Mouse (Mus musculus) natural killer cell, adult 2 months (primary cell): ENCODE measurements at regions not wholly inside any gene's neighbourhood (a gene's known extent, or its start where the extent isn't known, plus 50 kb on each side); places are given as distances from the start of the nearest gene placed in this dataset.

Source experiments
- DNase-seq, 2 experiments: peaks; one replicate each; pipeline ENCODE4 v3.0.0; 2022; ENCODE audit warnings: low spot score in 2 of 2

DNA sequence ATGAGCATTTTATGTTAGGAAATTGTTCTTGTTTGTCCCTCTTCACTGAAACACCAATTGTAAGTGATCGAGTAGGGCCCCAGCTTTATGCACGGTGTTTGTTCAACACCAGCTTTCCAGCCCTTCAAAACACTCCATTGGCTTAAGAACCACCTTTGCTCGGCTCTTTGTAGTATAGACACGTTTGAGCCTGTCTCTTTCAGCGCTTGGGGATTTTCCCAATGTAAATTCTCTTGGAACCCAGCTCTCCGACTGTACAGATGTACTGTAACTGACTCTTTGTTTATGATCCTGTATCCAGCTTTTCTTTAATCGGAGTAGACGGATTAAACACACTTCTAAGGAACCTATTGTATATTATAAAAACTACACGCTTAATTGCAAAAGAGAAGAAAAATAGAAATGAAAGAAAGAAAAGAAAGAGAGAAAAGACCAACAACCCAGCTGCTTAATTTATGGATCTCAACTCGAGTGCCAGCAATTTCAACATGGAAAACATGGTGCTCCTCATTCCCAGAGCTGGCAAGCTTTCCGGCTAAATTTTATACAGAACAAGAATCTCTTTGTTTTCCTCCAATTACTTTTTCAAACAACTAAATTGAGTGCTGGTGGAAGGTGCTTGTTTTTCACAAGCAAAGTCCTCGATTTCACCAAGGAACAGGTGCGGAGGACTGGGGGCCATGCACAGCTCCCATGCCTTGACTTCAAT lies 430.4 kb downstream of the Adgrl2 start:
- DNase-seq, result no peak

DNA sequence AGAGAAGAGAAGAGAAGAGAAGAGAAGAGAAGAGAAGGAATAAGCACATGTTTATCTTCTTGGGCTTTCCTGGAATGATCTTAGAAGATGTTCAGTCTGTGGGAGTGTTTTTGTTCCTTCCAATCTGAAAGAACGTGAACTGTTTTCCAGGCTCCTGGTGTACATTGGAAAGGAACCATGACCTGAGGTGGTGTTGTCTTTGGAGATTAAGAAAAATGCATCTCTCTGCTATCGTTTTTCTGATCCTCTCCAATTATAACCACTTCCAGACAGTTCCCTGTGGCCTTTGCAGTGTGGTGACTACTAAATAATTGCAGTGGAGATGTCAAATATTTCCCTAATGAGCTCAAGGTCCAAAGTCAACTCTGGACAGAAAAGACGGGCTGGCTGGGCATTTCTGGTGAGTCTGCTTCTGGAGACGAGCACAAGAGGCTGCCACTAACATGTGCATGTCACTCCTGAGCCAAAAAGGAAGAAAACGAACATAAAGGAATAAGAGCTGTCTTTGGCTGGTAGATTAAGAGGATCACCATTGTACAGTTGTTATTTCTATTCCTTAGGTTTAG lies 431.7 kb downstream of the Adgrl2 start:
- DNase-seq, result no peak

GRCm38 (mm10) chr3:148555324-148555723 lies 435.0 kb downstream of the Adgrl2 start:
- no peak for DNase-seq

GRCm38 (mm10) chr3:148550716-148551115 lies 439.6 kb downstream of the Adgrl2 start:
- no peak for DNase-seq

GRCm38 (mm10) chr3:148544929-148545328 lies 445.4 kb downstream of the Adgrl2 start:
- no peak for DNase-seq

DNA sequence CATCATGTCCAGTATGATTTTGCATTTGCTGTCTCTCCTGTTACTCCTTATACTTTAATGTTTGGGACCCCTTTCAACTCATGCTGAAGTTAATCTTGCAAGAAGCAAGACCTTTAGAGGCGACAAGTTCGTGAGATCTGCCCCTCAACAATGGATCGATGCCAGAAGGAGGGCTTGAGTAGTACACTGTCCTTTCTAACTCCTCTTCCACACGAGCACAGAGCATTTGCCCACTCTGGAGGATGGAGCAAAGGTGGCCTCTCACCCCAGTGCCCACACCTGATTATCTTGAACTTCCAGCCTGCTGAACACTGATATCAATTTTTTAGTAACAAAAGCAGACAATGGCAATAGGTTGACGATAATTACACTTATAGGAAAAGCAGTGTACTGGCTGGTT lies 448.1 kb downstream of the Adgrl2 start:
- no peak for DNase-seq

GRCm38 (mm10) chr3:148537669-148538271 lies 452.6 kb downstream of the Adgrl2 start:
- DNase-seq, result no peak

GRCm38 (mm10) chr3:148529893-148530292 lies 460.5 kb downstream of the Adgrl2 start:
- DNase-seq, result no peak

- no peak for DNase-seq
These were observed 480.0 kb downstream of the Adgrl2 start for GRCm38 (mm10) chr3:148510381-148510780.

GRCm38 (mm10) chr3:148504928-148505327 lies 485.4 kb downstream of the Adgrl2 start:
- DNase-seq, result no peak

DNA sequence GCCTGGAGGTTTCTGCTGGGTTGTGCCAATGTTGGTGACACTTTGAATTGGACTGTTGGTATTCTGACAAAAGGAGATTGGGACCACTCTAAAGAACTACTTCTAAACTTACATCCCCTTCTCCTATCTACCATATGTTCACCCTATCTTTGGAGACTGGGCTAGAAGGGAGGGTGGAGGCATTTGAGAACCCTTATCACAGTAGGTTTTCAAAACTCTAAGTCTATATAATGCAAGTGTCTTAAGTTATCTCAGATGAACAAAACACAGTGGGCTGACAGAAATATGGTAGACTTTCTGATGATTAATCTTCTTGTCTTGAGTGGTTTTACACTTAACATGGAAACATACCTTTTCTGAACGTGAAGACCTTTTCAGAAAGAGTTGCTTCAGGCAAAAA lies 486.9 kb downstream of the Adgrl2 start:
- DNase-seq, result no peak

GRCm38 (mm10) chr3:148501801-148502200 lies 488.6 kb downstream of the Adgrl2 start:
- DNase-seq, result no peak

DNA sequence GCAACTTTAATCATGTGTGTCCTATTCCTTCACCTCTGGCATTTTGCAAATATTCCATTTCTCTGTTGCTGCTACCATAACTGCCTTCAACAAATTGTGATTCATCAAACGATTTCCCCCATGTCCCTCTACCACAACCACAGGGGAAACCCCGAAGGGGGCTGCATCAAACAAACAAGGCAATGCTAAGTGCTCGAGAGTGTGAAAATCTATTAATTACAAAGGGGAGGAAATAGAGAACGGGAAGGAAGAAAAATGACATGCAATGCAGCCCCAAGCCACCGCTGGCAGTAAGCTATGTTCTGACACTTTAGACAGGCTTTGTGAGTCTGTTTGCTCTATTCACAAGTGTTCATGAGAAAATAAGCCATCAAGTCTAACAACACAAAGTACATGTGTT lies 493.7 kb downstream of the Adgrl2 start:
- DNase-seq, result no peak

GRCm38 (mm10) chr3:148491287-148491686 lies 499.1 kb downstream of the Adgrl2 start:
- DNase-seq, result no peak

DNA sequence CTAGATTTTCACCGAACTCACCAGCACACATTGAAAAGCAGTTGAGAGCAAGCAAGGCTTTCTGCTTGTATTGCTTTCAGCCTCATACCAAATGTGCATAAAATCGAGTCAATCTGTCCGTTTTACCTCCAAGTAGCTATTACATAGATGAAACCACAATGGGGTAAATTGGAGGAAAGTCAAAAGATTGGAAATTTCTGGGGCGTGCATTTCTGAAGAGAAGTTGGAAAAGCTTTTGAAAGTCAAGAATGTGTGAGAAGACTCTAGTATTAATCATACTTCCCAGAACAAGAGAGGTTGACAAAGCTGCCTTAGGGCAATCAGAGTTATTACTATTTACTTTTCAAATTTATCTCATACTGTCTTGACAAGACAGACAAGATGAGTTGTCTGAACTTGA lies 501.2 kb downstream of the Adgrl2 start:
- DNase-seq, result no peak

- DNase-seq, result no peak
These were observed 502.4 kb downstream of the Adgrl2 start for GRCm38 (mm10) chr3:148487949-148488348.

- no peak for DNase-seq
These were observed 514.5 kb downstream of the Adgrl2 start for GRCm38 (mm10) chr3:148475862-148476261.

DNA sequence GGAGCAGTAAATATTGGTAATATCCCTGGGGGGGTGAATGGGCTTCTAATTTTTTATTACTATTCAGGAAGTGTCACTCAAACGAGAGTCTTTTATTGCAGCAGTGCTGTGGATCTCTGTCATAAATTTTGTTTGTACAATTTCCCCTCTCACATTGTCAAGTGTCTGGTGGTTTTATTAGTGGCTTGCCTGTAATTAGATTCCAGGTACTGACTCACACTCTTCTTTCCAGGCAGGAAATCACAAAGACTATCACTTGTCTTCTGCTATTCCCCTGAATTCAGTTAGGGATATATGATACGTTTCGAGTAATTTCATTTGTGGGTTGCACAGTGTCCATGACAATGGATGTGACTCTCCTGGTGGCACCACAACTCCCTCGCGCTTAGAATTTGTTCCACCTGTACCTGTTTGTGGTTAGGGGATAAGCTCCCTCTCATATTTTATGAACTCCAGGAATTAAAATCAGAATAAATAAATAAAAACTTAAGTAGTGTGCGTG lies 517.4 kb downstream of the Adgrl2 start:
- no peak for DNase-seq

DNA sequence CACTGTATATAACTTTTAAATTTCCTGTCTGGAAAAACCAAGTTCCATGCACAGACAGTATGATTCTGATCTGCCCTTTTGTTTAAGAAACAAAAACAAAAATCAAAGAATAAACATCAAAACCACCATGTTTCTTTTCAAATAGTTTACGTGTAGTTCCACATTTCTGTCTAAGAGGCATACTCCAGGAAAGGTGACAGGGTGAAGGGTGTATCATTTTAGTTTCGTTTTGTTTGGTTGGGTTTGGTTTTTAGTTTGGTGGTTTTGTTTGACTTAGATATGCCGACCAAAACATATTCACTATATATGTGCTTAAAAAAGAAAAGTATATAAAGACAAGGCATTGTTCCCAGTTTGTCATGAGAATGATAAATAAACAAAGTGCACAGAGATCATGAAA lies 524.9 kb downstream of the Adgrl2 start:
- DNase-seq, result no peak

DNA sequence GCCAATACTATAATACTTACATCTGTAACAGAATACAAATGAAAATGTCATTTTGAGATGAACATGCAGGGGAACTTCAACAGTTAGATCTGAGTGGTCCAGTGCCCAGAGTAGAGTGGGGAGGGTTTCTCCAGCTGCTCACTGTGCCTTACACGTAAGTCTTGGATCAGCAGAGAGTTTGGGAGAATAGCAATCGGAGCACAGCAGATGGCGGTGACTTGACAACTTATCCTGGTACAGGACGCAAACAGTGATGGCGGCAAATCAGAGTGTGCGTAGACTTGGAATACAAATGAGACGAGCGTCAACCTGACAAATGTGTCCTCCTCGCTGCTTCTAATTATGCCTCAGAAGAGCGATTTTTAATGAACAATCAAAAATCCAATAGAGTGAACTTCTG lies 527.6 kb downstream of the Adgrl2 start:
- no peak for DNase-seq

DNA sequence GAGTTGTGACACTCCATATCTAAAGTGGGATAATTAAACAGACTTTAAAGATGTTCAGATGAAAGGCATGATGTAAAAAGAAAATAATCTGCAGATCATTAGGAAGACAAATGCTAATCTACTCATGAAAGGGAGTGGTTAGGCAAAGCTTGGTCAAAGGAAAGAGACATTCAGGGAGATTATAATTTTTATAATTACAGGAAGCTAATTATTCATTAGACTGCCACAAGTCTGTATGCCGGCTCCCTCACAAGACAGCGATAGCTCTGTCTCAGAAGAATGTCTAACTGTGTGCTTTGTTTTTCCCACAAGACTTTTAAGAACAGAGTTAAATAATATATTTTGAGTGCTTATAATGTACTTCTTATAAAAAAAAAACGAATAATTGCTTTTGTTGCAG lies 541.5 kb downstream of the Adgrl2 start:
- no peak for DNase-seq

DNA sequence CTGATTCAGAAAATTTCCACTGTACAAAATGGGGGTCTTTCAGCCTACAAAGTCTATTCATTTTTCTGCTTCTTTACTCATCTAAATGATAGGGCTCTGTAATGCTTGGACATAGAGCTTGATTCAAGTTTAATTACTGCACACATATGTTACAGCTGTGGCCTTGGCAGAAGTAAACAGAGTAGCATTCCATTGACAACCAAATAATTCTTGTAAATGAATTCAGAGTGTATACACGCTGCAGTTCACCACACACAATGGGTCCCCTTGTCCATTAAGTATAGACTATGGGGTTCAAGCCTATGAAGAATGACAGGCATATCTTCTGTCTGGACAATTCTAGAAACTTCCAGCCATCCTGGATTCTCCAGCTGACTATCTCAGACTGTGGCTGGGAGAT lies 541.9 kb downstream of the Adgrl2 start:
- no peak for DNase-seq

DNA sequence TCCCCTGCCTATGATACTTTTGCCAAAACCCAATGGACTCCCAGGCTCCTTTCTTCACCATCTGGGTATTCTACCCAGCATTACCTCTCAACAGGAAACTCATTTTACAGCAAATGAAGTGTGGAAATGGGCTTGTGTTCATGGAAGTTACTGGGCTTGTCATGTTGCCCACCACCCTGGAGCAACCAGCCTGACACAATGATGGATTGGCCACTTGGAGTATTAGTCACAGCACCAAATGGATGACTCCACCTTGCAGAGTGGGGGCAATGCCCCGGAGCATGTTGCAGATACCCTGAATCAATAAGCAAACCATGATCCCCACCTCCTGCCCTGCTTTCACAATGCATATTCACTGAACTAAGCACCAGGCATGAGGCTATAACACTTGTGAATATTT lies 543.5 kb downstream of the Adgrl2 start:
- no peak for DNase-seq
